Mouse (Mus musculus) skeletal muscle tissue, adult 2 months (tissue): ENCODE results near the gene Pgbd5.
A peak's percentile ranks its signal among the peaks of the same experiment; 100 is the strongest.

ENCODE experiments used
- DNase-seq: peaks from one replicate; pipeline ENCODE4 v3.0.0-alpha.2; 2012; ENCODE audit warnings: low read depth, low spot score

Gene Pgbd5

DNA sequence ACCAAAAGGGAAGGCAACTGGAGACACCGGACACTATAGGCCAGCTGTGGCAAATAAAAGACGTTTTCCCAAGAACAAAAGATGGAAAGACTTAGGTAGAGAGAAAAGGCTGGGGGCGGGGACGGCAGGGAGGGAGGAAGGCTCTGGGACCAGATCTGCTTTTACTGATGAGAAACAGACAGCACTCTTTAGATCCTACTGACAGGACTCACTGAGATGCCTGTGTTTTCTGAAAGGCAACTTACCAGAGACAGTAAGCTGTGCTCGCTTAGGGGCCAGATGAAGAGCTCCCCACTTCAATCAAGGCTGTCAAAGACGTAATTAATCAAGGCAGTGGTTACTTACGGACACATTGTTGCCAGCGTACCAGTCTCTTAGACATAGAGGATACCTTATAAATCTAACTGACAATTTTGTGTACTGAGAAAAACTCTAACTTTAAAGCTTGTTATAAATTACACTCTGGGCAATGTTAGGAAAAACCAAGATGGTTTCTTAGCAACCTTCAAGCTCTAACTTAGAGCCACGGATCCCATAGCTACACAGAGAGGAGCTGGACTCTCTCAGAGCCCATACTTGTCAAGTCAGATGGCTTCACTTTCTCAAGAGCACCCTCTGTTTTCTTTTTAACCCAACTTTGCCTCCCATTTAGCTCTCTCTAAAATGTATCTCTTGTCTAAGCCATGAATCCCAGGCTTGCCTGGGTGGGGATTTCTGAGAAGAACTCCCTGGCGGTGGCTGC is 47.0 kb downstream of the Pgbd5 start:
- DNase-seq = no peak

DNA sequence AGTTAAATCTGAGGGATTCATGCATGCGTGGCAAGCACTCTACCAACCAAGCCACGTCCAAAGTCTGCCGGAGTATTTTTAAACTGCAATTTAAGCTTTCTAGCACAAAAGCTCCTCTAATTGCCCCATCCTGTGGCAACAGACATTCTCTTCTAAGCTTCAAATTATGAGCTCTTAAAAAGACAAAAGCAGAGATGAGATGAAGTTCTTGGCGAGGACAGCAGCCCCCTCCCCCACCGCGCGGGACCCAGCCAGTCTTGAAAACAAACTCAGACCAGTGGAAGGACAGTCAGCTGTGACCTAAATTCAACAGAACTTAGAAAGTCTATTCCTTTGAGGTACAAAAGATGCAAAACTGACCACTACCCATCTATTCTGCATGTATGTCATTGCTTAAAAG is 48.3 kb downstream of the Pgbd5 start:
- DNase-seq = no peak

DNA sequence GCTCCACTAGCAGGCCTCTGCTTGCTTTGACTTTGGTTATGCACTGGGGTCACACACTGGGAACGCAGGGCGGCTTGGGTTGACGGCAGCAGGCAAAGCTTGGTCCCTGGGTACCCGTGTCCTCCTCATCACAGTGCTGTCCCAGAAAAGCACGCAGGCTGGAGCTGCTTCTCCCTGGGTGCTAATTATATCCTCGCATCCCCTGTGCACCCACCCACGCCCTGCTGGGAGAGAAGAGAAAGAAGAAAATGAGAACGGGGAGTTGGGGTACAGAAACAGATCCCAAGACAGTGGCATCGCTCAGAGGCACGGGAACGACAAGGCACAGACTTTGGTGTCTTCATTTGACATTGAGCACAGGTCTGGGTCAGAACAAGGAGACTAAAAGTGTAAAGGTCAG is 50.0 kb downstream of the Pgbd5 start:
- DNase-seq = no peak

DNA sequence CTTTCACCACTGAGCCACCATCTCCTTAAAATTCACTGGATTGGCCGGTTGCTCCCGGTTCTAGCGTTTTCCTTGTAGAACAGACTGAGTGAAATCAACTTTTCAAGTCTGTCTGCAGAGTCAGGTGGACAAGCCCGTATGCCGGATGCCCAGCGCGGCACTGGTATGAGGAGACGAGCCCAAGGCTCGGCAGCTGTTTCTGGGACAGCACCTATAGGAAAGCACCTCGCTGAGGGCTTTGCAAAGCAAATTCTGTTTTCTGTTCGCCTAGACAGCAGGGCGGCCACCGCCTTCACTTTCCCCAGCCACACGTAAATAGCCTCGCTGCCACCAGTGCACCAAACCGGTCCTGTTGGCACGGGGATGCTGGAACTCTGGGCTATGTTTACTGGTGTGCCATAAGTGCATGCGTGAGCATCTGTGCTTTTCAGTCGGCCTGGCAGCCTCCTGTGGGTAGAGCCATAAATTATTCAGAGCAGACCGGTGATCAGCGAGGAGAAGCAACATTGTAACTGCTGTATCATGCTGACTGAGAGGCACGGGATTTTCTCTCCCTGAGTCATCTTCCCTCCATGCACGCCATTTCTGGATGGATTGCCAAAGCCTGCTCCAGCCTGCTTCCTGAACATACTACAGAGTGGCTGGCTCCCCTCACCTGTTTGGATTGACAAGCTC is 53.1 kb downstream of the Pgbd5 start:
- peak; percentile 9 for DNase-seq

DNA sequence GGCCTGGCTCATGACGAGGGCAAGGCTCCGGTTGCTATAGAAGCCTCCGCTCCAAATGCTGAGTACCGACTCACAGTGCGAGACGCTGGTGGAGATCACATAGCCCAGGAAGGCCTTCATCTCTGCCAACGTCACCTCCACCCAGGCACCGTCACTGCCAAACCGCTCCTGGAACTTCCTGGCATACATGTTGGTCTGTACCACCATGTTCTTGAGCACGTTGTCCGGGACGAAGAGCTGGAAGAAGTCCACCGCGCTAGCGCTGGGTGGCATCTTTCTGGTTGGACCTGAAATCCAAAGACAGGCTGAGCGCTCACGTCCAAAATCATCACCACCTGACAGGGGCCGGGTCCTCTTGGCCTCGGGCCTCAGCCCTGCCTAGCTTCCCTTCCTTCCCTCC is 55.1 kb downstream of the Pgbd5 start:
- no peak for DNase-seq

DNA sequence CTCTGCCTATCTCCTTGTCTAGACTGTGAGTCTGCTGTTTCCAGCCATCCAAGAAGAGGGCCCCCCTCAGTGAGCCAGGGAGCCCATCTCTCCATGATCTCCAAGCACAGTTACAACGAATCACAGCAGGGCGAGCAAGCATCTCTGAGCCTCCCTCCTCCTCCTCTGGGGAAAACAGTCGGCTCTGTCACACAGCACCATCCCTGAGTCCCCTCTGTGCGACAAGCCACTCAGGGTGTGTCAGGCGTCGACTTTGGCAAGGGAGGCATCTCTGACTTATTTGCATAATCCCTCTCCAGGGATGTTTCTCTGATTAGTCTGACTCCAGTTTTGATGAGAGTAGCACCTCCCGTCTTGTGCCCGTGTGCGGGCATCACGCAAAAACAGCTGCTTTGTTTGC is 57.2 kb downstream of the Pgbd5 start:
- DNase-seq = no peak

DNA sequence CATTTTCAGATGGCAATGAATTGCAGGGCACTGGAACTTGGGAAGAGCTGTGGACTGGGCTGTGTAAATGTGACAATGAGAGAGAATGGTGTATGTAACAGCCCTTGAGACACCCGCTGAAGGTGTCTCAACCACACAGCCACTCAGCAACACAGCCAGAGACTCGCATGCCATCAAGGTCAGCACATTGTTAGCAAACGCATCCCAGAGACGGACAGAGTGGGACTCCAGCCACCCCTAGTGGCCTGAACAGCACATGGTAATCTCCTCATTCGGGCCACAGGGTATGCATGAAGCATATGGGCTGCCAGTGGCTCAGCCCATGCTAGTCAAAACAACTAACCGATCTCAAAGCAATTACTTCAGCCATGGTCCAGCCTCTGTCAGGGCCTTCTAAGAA is 60.2 kb downstream of the Pgbd5 start:
- no peak for DNase-seq

DNA sequence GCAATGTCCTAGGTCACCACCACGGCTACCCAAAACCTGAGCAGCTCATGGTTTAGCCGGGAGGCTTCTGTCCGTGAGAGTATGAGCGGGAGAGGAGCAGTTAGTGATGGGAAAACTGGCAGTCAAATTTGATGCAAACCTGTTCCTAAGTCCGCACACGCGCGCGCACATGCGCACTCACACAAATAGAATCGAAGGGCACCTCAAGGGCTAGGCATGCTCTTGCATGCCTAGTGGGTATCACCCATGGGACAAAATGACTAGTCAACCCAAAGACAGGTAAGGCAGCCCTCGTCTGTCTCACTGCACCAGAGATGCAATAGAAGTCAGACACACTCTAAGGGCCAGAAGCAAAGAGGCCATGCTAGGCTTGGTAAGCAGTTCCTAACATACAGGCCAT is 63.1 kb downstream of the Pgbd5 start:
- DNase-seq = no peak

DNA sequence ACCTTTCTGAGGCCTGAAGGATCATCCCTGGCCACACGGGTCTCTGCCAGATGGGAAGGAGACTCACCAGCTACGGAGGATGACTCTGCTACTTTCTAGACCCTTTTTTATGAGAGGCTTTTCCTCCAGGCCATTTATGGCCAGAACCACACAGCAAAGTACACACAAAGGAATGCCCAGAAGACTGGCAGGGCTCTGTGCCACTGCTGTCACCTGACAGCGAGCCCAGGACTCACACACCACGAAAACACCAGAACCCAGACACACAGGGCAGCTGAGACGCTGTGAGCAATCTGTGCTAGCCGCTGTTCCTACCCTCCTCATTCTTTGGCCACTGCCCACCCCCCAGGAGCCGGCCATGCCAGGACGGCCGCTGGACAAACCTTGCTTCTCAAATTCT is 63.7 kb downstream of the Pgbd5 start:
- no peak for DNase-seq

DNA sequence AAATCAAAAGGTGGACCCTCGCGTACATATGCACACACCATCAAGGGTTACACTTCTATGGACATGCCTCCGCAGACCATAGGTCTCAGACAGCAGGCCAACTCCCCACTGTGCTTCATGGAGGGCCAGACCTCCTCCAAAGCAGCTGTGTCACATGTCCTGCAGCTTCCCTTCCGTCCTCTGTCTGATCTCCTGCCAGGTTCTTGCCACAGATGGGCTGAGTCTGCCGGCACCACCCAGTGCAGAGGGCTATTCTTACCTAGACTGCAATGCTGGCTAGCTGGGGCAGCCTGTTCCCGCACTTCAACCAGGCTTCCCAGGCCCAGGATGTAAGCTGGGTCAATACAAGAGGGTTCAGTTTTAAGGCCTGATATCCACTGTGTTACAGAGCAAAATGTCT is 64.3 kb downstream of the Pgbd5 start:
- DNase-seq = peak; percentile 10

DNA sequence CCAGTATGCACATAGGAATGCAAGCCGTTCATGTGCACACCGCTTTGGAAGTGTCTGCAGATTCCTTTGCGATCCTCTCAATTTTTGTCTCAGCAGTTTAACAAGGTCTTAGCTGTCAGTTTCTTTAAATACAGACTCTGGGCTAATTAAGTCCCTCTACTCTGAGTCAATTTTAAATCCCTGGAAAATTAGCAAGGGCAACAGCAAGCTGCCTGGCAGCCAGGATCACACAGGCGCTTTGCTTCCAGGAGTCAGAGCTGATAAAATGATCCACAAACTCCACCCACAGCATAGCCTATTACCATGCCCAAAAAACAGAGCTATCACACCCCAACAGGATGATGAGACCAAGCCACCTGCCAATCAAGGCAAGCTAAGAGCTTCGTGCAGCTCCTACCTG is 65.7 kb downstream of the Pgbd5 start:
- DNase-seq = no peak

DNA sequence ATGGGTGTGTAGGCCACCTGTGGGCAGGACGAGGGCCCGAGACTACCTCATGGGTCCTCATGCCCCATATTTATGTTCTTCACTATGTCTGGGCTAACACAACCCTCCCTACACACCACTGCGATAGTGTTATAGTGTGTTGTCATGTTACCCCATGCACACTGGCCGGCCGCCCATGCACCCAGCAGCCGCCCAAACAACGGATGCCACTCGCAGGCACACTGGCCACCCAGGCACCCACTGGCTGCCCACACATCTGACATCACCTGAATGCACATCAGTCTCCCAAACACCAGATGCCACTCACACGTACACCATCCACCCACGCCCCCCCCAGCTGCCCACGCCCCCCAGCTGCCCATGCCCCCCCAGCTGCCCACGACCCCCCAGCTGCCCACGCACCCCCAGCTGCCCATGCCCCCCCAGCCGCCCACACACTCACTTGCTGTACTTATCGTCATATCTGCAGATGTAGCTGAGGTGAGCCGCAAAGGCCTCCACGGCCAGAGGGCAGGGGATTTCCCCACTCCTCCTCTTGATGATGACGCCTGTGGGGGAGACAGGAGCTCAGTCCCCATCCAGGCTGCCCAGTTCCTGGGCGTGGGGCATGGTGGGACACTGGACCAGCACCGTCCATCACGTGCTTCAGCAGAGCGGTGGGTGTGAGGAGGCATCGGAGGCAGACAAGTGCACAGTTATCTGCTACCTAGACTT is 67.9 kb downstream of the Pgbd5 start:
- no peak for DNase-seq

DNA sequence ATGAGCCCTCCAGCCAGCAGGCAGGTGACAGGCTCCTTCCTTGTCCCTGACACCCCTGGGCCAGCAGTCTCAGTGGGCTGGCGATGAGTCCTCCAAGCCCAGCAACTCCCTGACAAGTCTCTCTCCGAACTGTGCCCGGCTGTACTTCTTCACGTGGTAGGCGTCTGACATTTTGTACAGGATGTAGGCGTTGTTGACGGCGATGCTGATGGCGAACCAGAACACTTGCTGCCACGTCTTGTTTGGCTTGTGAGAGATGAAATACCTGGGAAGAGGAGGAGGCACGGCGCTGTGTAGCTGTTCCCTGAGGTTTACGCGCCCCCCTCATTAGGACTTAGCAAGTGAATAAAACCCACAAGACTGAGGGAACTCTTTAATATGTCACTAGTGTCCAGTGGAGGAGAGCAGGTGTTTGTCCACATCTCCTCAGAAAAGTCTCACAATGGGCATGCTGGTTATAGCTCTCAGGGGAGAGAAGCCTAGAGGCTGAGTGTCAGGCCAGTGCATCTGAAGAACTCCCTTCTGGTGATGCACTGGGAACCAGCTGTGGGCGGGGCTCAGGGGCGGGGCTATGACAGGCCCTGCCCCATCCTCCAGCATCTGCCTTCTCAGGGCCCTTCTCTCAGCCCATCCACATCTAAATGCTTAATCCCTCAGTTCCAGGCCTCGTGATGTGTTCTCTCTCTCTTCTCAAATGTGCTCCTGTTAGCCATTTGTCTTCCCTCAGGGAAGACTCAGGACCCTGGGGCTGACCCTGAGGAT is 68.9 kb downstream of the Pgbd5 start:
- no peak for DNase-seq

DNA sequence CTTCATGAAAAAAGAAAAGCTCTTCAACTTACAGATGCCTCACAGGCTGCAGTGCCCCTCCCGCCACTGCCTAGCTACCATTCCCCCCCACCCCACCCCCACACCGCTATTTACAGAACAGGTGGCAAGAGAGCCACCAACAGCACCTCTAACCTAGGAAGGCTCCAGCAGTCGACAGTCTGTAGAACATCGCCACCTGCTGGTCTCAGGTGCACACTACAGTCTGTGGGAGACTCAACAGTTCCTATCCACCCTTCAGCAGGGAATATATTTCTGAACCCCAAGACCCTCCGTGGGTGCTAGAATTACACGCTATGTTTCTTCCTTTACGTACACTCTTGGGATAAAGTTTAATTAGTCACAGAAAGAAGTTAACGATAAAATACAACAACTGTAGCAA is 71.2 kb downstream of the Pgbd5 start:
- DNase-seq = peak; percentile 49

DNA sequence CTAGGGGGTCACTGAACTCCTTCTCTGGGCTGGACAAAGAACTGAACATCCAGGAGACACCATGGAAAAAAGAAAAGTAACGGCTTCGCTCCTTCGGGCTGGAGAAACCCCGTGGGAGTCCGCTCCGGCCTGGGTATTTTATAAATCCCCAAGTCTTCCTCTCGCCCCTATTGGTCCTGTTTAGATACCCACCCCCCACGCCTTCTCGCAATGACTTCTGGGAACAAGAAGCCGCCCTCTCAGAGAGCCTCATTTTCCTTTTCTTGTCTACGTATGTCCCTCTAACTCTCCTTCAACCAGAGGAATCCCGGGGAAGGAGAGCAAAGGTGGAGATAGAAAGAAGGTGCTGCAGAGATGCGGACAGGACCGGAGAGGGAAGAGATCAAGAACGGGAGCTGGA is 76.1 kb downstream of the Pgbd5 start:
- no peak for DNase-seq

DNA sequence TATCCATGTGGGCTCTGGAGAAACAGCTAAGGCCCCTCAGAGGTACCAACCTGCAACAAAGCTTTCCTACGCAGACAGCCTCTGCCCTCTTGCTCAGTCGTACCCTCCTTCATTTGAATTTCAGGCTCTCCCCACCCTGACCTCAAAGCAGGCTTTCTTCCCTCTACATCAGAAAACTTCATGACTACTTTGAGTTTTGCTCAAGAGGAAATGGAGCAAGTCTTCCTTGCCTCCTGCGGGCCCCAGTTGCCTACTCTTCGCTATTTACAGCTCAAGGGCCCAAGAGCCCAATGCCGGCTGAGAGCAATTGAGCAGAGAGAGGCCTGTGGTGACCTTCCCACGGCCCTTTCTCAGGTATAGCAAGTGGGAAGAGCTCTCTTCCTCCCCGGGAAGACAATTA is 76.9 kb downstream of the Pgbd5 start:
- no peak for DNase-seq

DNA sequence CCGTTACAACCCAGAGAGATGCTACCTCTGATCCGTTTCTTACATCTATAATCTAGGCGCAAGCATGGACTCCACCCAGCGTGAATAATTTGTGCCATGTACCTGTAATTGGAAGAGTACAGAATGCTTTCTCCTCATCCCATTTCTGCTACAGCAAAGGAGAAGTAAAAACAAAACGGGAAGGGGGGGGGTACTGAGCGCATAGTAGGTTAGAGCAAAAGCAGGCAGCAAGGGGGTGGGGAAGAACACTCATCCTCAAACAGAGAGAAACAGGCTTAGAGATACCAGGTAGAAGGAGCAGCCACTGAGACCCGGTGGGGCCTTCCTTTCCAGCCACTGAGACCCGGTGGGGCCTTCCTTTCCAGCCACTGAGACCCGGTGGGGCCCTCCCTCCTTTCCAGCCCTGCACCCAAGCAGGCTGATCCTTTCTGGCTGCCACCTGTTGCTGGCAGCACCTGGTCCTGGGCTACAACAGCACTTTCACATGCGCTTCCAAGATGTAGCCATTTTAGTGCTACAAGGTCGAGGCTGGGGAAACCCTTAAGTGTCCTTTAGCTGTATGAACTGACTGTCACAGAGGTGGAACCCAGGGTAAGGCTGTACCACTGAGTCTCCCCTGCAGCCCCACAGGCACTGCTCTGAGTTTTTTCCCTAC is 77.6 kb downstream of the Pgbd5 start:
- DNase-seq = no peak

DNA sequence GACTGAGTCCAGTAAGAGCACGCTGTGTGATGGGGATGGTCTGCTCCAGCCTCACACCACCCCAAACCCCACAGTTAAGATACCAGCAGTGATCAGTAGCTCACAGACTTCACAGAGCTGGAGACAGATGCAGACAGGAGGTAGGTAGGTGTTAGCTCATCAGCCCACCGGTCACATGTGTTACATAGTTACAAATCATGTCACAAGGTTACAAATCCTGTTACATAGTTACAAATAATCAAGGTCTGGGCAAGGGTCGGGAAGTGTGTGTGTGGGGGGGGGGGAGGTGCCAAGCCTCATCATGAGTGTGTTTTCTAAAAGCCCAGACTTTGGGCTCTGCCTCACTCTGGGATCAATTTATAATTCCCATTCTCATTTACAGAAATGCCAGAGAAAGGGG is 78.5 kb downstream of the Pgbd5 start:
- no peak for DNase-seq

DNA sequence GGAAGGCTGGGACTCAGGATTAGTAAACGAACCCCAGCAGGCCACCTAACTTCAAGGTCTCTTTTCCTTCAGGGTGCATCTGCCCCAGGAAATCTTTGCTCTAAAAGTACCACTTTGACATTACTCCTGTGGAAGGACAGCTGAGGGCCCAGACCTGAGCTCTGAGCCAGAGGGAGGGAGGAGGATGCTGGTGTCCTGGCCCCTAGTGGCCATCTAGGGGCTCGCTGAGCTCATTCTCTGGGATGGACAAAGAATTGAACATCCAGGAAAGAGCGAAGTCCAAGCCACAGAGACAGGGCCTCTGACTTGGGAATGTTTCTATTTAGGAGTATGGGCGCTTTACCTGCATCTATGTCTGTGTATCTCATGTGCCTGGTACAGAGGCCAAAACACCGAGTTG is 87.8 kb downstream of the Pgbd5 start:
- DNase-seq = no peak

DNA sequence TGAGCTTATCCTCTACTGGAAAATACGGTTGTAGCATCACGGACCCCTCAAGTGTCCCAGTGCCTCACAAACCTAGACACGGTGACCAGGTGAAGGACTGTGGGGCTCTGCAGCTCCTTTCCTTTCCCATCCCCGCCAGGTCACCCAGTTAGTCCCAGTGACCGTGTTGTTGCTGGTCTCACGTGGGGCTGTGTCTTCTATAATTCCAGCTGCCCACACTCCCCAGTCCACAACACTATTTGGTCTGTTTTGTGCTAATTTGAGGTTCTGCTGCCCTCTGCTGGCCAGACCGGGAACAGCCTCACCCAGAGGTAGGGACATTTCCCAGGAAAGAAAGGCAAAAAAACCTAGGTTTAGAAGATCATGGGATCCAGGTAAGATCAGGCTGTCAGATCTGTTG is 89.8 kb downstream of the Pgbd5 start:
- DNase-seq = peak; percentile 48

DNA sequence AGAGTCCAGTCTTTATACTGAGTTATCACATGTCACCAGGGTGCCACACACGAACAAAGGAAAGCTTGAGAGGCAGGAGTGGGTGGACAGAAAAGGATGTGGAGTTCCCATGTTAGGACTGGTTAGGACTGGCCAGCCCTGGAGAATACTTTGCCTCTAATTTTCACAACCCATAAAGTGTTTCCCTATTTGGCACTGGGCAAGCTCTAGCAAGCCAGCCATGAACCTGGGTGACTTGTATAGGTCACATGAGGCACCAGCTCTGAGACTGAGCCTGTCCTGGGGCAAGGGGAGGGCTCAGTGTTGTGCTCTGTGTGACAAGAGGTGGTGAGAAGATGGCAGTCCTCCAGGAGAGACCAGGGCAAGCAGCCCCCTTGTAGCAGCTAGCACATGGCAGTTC is 91.4 kb downstream of the Pgbd5 start:
- no peak for DNase-seq
